Mouse (Mus musculus): ENCODE data around the gene Cse1l.

Cse1l gene

DNA sequence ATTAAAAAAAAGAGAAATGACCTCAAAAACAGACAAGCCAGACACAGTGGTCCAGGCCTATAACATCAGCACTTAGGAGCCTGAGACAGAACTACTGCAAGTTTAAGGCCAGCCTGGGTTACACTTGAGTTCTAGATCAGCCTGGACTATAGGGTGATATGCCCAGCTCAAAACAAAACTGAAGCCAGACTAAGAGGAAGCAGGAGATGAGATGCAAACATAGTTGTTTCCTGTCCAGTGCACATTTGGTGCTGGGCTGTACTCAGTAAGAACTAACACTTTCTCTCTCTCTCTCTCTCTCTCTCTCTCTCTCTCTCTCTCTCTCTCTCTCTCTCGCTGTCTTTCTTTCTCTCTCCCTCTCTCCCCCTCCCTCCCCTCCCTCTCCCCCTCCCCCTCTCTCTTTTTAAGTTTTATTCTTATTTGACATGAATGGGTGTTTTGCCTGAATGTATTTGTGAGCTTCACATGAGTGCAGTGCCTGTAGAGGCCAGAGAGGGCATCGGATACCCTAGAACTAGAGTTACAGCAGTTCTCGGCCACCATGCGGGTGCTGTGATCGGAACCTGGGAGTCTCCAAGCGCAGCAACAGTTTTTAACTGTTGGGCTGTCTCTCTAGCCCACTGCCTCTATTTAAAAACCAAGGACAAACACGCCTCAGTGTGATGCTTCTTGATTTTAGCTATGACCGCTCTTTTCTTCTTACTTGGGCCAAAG, 4.9 kb upstream of the Cse1l start:
- no peak for DNase-seq (ENCODE audit: inconsistent age in 2 of 2, low spot score in 1 of 2)

DNA sequence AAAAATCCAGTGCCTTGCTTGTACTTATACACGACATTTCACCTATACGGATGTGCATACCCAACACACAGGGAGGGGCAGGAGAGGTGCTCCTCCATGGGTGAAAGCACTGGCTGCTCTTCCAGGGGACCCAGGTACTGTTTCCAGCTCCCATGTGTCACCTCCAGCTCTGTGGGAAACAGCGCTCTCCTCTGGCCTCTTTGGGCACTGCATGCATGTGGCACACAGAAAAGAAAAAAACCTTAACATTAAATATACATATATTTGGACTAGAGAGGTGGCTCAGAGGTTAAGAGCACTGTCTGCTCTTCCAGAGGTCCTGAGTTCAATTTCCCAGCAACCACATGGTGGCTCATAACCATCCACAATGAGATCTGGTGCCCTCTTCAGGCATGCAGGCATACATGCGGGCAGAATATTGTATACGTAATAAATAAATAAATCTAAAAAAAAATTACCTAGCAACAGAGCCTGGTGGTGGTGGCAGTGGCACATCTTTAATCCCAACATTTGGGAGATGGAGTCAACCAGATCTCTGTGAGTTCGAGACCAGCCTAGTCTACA, 2.0 kb upstream of the Cse1l start:
- DNase-seq (ENCODE audit: inconsistent age in 2 of 2, low spot score in 1 of 2), result no peak

DNA sequence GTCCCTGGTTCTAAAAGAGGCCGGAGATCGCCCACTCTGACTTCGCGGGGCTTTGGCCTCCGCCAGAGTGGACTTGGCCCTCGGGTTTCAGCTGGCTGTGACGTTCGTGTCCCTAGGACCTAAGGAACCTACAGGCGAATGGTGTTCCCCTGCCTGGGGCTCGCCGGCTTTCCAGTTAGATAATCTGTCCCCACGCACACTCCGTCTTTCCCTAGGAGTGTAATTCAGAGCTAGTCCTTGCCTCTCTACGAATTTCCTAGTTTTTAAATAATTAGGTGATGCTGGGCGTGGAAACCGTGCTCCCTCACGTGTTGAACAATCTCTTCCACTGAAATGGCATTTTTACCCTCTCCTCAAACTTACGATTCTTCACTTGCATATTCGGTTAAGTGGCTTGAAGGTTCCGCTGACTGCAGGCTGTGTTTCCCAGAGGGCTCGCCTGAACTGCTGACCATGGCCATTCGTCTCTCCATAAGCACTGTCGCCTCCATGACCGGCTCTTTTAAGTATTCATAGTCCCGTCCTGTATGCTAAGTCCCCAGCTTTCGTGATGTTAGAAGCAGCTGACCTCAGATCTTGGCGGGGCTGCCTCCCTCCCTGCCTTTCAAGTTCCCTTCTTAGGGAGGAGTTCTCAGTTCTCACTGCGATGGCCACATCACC, 813 bp downstream of the Cse1l start:
- DNase-seq (ENCODE audit: inconsistent age in 2 of 2, low spot score in 1 of 2), result peak in 1 of 2 experiments; percentile 30

DNA sequence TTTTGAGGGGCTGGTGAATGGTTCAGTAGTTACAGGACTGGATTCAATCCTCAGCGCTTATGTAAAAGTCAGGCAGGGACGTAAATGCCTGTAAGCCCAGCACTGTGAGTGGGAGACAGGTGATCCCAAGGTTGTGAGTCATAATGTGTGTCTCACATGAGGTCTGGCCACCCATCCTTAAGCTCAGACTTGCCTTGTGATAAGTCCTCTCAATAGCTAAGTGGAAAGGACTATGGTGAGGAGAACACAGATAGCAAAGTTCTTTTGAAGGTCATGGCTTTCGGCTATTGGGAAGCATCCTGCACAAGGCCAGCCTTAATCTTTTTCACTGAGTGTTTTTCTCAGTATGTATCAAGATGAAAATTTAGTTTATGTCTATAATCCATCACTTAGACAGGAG, 3.9 kb downstream of the Cse1l start:
- peak; percentile 36 to 61 for DNase-seq (ENCODE audit: inconsistent age in 2 of 2, low spot score in 1 of 2)

DNA sequence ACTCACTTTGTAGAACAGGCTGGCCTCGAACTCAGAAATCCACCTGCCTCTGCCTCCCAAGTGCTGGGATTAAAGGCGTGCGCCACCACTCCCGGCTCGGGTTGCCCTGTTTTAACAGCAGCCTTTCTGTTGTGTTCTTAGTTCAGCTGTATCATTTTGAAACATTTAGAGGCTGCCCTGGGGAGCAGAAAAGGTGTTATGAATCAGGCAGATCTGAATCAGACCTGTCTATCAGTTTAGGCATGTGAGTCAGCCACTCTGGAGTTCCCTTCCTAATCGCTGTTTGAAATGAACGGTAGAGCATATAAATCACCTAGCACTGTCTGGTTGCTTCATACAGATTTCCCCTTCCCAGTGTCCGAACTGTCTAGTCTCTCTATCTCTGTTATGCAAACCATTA, 4.7 kb downstream of the Cse1l start:
- peak; percentile 37 to 73 for DNase-seq (ENCODE audit: inconsistent age in 2 of 2, low spot score in 1 of 2)

DNA sequence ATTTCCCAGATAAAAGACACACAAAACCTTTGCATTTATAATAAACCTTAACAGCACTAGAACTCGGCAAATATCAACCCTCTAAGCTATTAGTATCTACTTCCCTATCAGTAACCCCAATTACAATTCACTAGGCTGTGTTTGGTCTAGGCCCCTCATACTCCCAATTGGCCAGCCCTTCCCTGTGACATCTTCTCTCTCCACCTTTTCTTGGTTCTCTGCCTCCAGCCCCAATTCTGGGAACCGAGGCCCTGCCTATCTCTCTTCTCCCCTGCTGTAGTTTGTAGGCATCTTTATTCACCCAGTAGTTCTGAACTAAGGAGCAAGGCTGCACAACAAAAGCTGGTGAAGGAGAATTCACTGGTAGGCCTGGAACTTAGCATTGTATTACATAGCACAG, 18.1 kb downstream of the Cse1l start:
- DNase-seq (ENCODE audit: inconsistent age in 2 of 2, low spot score in 1 of 2), result no peak

DNA sequence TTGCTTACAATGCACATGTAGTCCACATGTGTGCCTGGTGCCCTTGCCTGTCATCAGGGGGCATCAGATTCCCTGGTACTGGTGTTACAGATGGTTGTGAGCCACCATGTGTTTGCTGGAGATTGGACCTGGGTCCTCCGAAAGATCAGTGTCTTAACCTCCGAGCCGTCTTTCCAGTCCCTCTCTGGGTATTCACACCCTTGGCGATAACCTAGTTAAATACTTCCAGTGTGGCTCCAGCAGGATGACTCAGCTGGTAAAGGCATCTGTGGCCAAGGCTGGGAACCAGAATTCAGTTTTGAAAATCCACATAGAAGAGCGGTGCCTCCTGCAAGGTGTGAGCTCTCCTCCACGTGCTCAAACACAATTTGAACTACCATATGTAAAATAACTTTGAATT, 28.1 kb downstream of the Cse1l start:
- DNase-seq (ENCODE audit: inconsistent age in 2 of 2, low spot score in 1 of 2), result peak in 1 of 2 experiments; percentile 69

DNA sequence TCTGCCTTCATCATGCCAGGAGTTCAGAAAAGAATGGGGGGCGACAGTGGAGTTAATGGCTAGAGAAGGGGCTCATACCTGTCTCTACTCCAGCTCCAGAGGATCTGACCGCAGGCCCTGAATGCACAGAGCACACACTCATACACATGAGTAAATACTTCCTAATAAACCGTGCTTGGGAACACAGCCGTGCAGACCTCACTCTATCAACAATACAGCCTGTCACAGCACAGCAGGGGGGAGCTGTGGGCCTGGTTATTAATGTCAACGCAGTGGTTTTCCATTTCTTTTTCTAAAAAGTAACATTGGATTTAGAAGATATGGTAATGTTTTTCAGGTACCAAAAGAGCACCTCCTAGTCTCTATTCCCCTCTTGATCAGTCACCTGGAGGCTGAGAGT, 28.6 kb downstream of the Cse1l start:
- no peak for DNase-seq (ENCODE audit: inconsistent age in 2 of 2, low spot score in 1 of 2)

DNA sequence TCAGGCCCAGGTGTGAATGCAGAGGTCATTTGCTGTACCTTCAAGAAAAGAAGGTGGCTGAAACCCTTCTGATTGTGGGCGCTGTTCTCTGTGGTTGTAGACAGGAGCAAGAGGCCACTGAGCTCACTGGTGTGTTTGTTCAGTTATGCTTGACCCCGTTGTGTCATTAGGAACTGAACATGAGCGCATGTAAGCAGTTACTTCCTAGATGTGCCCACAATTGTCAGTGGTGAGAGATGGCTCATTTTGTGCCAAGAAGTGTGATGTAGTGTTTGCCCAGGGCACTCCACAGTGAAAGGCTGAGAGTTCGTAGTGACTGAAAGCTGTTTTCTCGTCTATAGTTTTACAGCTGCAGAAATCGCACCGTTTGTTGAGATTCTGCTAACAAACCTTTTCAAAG, 29.7 kb downstream of the Cse1l start:
- DNase-seq (ENCODE audit: inconsistent age in 2 of 2, low spot score in 1 of 2), result no peak

DNA sequence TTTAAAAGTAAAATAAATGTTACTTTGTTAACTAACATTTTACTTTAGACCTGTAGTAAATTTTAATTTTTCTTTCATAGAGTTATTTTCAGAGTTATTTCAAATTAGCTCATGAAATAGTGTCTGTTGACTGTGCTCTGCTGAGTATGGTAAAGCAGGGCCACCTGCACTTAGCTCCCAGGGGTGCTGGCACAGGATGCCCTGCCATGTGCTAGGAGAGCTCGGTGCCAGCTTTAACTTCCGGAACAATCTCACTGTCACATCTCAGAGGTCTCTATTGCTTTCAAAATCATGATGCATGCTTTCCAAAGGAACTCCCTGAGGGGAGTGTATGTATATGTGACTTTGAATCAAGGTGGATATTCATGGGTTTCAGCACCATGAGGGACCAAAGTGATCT, 30.3 kb downstream of the Cse1l start:
- no peak for DNase-seq (ENCODE audit: inconsistent age in 2 of 2, low spot score in 1 of 2)

DNA sequence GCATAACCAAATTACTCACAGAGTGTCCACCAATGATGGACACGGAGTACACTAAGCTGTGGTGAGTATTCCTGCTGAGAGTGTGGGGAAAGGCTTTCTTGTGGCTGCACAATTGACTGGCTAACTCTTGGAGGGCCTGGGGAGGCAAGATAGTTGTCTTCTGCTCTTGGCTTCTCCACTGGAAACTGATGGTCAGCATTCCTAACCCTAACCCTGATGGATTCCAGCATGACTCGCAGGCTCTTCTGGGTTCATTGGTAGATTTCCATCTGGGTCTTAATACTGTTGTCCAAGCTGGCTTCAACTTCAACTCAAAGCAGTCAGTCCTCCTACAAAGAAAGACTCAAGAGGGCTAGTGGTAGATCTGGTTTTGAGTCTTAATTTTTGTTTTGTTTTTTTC, 37.3 kb downstream of the Cse1l start:
- no peak for DNase-seq (ENCODE audit: inconsistent age in 2 of 2, low spot score in 1 of 2)

DNA sequence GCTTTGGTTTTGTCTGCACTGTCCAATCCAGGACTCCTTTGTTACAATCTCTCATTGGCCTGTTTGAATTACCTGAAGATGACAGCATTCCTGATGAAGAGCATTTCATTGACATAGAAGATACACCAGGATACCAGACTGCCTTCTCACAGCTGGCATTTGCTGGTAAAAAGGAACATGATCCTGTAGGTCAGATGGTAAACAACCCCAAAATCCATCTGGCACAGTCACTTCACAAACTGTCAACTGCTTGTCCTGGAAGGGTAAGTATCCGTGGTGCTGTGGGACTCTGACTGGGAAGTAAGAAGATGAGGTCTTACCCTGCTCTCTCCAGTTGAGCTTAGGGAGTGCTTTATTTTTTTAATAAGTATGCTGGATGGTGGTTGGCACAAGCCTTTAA, 38.5 kb downstream of the Cse1l start:
- DNase-seq (ENCODE audit: inconsistent age in 2 of 2, low spot score in 1 of 2), result no peak

DNA sequence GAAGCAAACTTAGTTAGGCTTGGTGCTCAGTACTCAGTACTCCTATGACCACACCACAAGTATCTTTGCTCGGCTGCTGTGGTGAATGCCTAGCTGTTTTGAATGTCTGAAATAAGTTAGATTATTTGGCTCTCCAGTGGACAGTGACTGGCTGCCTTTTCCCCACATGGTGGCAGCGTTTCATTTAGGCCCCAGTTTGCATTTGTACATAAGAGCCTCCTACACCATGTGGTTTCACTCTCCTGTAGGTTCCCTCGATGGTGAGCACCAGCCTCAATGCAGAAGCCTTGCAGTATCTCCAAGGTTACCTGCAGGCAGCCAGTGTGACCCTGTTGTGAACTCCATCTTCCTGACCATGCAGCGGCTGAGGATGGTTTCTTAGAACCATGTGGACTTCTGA, 39.6 kb downstream of the Cse1l start:
- DNase-seq (ENCODE audit: inconsistent age in 2 of 2, low spot score in 1 of 2), result peak in 1 of 2 experiments; percentile 55

DNA sequence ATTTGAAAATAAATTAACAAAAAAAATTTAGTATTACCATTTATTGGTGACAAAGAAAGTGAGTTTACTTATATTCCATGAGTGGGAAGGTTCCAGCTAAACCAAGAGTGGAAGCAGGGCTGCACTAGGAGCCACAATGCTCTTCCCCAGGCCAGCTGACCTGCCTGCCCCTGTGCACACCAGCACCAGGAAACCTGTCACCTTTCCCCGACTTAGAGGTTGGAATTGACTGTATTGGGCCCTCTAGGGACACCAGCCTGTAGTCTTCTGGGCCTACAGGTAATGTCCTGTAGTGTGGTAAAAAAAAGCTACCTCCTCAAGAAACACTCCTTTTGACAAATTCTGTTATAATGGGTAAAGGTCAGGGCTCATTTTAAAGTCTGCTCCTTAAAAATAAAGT, 42.4 kb downstream of the Cse1l start:
- DNase-seq (ENCODE audit: inconsistent age in 2 of 2, low spot score in 1 of 2), result no peak

DNA sequence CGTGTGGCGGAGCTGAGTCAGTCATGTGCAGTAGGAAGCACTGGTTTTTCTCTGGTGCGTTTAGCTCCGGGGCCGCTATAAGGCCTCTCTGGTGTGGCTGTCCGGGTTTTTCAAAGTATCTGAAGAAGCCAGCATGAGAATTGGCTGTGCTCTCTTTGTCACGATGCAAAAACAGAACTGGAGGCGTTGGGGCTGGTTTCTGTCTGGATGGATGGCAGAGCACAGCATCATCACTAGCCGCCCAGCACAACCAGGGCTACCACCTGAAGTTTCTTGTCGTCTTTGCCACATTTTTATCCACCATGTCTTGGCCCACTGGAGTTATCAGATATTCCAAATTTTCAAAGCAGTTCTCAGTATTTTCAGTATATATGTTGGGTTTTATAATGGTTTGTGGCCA, 43.1 kb downstream of the Cse1l start:
- no peak for DNase-seq (ENCODE audit: inconsistent age in 2 of 2, low spot score in 1 of 2)

DNA sequence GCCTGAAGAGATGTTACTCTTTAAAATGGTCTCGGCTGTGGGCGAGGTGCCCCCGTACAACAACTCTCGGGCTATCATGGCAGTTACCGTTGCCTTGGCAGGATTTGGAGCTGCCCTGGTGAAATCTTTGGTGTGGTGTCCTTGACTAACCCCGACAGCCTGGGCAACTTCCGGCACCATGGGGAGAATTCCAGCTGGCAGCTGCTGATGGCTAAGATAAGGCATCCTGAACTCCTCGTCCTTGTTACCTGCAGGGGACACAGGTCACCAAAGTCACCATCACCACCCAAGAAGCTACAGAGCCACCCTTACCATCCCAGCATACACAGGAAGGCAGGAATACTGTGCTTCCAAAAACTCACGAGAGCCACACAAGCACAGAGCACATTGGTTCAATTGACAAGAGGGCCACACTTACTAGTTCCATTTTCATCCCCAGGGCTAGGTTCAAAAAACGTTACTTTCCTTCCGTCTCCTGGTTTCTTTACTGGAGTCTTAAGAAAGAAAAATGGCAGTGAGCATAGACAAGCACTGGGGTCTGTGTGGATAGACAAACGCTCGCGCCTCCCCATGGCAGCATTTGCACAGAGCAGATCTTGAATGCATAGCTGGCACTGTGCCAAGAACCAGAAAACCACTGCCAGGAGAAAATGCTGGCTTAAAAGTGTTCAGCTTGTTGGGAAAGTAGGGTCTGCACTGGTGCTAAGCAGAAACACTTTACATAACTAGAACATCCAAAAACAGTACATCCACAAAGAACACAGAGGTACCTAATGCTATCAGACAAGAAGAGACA, 45.2 kb downstream of the Cse1l start:
- peak; percentile 24 to 72 for DNase-seq (ENCODE audit: inconsistent age in 2 of 2, low spot score in 1 of 2)

DNA sequence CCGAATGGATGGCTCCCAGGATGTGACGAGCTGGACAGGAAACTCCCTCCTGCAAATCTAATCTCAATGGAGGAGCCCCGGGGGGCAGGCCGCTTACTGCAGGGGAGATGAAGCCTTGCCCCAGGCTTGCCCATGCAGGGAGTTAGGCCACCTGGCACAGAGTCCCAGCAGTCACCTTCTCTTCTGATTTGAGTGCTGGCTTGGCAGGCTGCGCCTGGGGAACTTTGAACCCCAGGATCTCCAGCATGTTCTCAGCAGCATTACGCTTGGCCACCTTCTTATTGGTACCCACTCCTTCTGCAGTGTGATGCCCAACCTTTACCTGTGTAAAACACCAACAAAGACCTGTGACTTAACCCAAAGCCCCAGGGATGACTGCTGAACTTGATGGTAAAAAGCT, 46.3 kb downstream of the Cse1l start:
- no peak for DNase-seq (ENCODE audit: inconsistent age in 2 of 2, low spot score in 1 of 2)

DNA sequence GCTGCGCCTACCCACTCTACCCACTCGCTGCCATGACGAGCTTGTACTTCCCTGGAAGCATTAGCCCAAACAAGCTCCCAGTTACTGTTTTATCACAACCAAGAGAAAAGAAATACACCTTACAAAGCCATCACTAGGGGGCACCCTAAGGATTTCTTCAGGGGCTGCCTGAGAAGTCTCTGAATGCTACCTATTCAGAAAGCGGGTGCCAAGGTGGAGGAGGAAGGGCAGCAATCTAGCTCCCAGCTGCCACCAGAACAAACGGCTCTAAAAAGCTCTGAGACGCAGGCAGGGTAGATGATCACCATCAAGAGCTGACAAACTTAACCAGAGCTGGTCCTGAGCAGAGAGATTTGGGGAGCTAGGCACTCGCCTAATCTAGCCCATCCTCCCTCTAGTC, 51.0 kb downstream of the Cse1l start:
- DNase-seq (ENCODE audit: inconsistent age in 2 of 2, low spot score in 1 of 2), result peak; percentile 47 to 89

DNA sequence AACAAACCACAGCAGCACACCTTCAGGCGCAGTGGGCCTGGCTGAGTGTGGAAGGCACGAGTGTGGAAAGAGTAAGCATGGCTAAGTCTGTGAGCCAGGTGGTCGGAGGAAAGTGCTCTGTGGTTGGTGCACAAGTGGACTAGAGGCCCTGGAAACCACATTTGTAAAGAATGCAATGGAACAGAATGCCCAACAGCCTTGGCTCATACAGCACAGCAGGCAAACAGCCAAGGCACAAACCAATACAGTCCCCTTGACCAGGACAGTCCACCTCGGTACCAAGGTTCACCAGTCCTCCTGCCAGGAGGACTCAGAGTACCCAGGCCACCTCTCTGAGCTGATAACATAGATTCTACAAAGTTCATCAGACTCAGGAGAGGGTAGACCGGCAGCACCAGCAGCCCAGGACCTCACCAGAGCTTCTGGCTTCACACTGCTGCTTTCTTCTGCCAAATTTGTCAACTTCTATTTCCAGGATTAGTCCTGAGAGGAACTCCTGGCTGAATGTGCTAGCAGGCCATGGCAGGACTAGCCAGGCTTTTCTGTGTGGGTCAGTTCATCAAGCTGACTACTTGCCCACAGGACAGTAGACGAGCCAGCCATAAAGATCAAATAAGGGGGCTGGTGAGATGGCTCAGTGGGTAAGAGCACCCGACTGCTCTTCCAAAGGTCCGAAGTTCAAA, 54.9 kb downstream of the Cse1l start:
- DNase-seq (ENCODE audit: inconsistent age in 2 of 2, low spot score in 1 of 2), result peak; percentile 64 to 85

DNA sequence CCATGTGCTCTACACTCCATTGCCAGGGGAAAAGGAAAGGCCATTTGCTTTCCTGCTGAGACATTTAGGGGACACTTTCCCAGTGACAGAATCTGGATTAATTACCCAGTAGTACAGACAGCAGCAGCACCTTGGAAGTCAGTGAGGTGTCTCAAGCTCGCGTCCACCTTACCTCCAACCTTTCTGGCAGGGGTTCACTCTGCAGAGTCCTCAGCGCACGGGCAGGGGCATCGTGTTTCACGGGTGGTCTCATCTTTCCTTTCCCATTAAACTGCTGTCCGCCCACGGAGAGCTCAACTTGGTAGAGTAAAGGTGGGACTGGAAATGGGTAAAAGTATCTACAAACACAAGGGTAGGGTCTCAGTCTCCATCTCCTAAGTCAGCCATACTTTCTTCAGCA, 57.4 kb downstream of the Cse1l start:
- no peak for DNase-seq (ENCODE audit: inconsistent age in 2 of 2, low spot score in 1 of 2)

DNA sequence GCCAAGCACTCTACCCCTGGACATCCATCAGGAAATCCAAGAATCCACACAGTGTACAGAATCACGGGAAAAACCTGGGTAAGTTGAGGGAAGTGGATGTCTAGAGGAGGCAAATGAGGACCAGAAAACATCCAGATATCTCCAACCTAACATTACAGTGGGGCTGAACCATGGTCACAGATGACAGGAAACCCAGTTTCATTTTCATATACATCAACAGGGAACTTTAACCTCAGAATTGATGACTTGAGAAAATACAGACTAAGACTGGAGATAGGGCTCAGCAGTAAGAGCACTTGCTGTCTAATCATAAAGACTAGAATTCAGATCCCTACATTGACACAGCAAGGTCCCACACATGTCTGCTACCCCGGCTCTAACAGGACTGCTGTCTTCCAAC, 58.9 kb downstream of the Cse1l start:
- DNase-seq (ENCODE audit: inconsistent age in 2 of 2, low spot score in 1 of 2), result no peak

Data from adrenal gland, adult (tissue).